Mouse (Mus musculus) duodenum, adult 2 months (tissue): ENCODE measurements around the gene Pon2. TPM values are rescaled to one million over a fixed set of nuclear protein-coding genes. Genes with fewer than 3 reads are reported as not detected.

Experiments used
- polyA plus RNA-seq: library from polyadenylated mRNA; depleted of rRNA; stranded (reverse); fragments of >200 nt; gene quantifications from 2 replicates; pipeline ENCODE4 v1.2.3, GENCODE M21; 2012; ENCODE audit warnings: low replicate concordance; rRNA removed

Gene Pon2
- 18.2 and 22.5 TPM in 2 replicates for polyA plus RNA-seq

GRCm38 (mm10) chr6:5298092-5298554 lies at the start of gene Pon2:
Pon2 (minus strand) TSS chr6:5298455.

GRCm38 (mm10) chr6:5255722-5256451 lies 42.4 kb downstream of the Pon2 start, which contains the start of gene Pon3:
Pon3 (minus strand) TSS chr6:5256286.

Other genes with a start within 250 kb of the Pon2 start
- gene Pon1, start 104.5 kb downstream of the Pon2 start, polyA plus RNA-seq = not detected in 2 replicates
- gene Pon3, start 42.2 kb downstream of the Pon2 start, polyA plus RNA-seq = 3.8 and 5.6 TPM in 2 replicates
- gene Asb4, start 84.9 kb upstream of the Pon2 start, polyA plus RNA-seq = 0.02 and 0.44 TPM in 2 replicates
- gene Pdk4, start 197.9 kb upstream of the Pon2 start, polyA plus RNA-seq = 14.1 and 20.0 TPM in 2 replicates